Mouse (Mus musculus) neural tube, embryonic 14.5 days (tissue): Measurements from ENCODE around the gene Smg1. TPM values are rescaled to one million over a fixed set of nuclear protein-coding genes. Genes with fewer than 3 reads are reported as not detected.

Source experiments
- ATAC-seq: fragments of 200-750 bp; cut with Nextera tagmentation; 2 replicates; pipeline ENCODE4 v1.8.0; 2017; ENCODE audit warnings: low read depth, mild to moderate bottlenecking, moderate TSS enrichment, moderate library complexity
- H3K27ac ChIP-seq: fragments of 300-500 bp; sonication (generic); 2 replicates; pipeline ENCODE4 v1.5.1; 2014; ENCODE audit warnings: low read depth, mild to moderate bottlenecking, control low read depth, low read length, moderate library complexity, mixed read lengths
- H3K27me3 ChIP-seq: fragments of 300-500 bp; sonication (generic); 2 replicates; pipeline ENCODE4 v1.6.1; 2014; ENCODE audit warnings: low read length; ENCODE audit not compliant: control insufficient read depth, insufficient read depth
- H3K36me3 ChIP-seq: fragments of 300-500 bp; sonication (generic); 2 replicates; pipeline ENCODE4 v1.6.1; 2014; ENCODE audit warnings: low read length, mixed read lengths; ENCODE audit not compliant: control insufficient read depth, insufficient read depth
- H3K4me1 ChIP-seq: fragments of 300-500 bp; sonication (generic); 2 replicates; pipeline ENCODE4 v1.6.1; 2014; ENCODE audit warnings: low read length; ENCODE audit not compliant: control insufficient read depth, insufficient read depth
- H3K4me2 ChIP-seq: fragments of 300-500 bp; sonication (generic); 2 replicates; pipeline ENCODE4 v1.6.1; 2014; ENCODE audit warnings: mild to moderate bottlenecking, low read depth, low read length, control low read depth
- H3K4me3 ChIP-seq: fragments of 300-500 bp; sonication (generic); 2 replicates; pipeline ENCODE4 v1.5.1; 2014; ENCODE audit warnings: low read depth, low read length, control low read depth, mixed read lengths
- H3K9ac ChIP-seq: fragments of 300-500 bp; sonication (generic); replicated peaks from 2 replicates; pipeline ENCODE4 v1.6.1; 2014; ENCODE audit warnings: low read depth, mild to moderate bottlenecking, control low read depth, low read length, mixed read lengths
- H3K9me3 ChIP-seq: fragments of 300-500 bp; sonication (generic); 2 replicates; pipeline ENCODE4 v1.6.1; 2016; ENCODE audit warnings: low read length; ENCODE audit not compliant: control insufficient read depth
- WGBS: fragments of 180-500 bp; shearing (Covaris S2); extraction: QIAGEN DNeasy Blood & Tissue Kit; methylation state at CpG from one replicate; pipeline ENCODE4 v1.1.7; 2014; 5-methylcytosine and 5-hydroxymethylcytosine counted together
- polyA plus RNA-seq: library from polyadenylated mRNA; unstranded; fragments of >200 nt; fragmentation: Nextera tagmentation; extraction: Ambion mirVana; gene quantifications from 2 replicates; pipeline ENCODE4 v1.2.1, GENCODE M21; 2014

Gene Smg1
- polyA plus RNA-seq, 1 experiment from 2014 or later = 37.4 TPM

- H3K4me1 ChIP-seq = no peaks in the 10 kb centered on the region
- no peak for ATAC-seq
- 28% methylated on average over 4 of the region's 4 CpGs for WGBS
- no peaks in the 10 kb centered on the region for H3K9me3 ChIP-seq
- no peaks in the 10 kb centered on the region for H3K36me3 ChIP-seq
- H3K4me2 ChIP-seq = no peak overlapping the region
- no peak overlapping the region for H3K4me3 ChIP-seq
- H3K27ac ChIP-seq = no peak overlapping the region
- no peak overlapping the region for H3K9ac ChIP-seq
- H3K27me3 ChIP-seq = no peaks in the 10 kb centered on the region
Measured at GRCm38 (mm10) chr7:118252349-118252748, 8.9 kb upstream of the Smg1 start.

- no peaks in the 10 kb centered on the region for H3K4me1 ChIP-seq
- no peak overlapping the region for H3K27ac ChIP-seq
- H3K9me3 ChIP-seq = no peaks in the 10 kb centered on the region
- H3K27me3 ChIP-seq = no peaks in the 10 kb centered on the region
- no peak overlapping the region for H3K4me3 ChIP-seq
- H3K9ac ChIP-seq = no peak overlapping the region
- no peaks in the 10 kb centered on the region for H3K36me3 ChIP-seq
- H3K4me2 ChIP-seq = no peak overlapping the region
- ATAC-seq = no peak
- WGBS = 98% methylated on average over 2 of the region's 2 CpGs
Measured at GRCm38 (mm10) chr7:118251392-118252170, 8.1 kb upstream of the Smg1 start.

DNA sequence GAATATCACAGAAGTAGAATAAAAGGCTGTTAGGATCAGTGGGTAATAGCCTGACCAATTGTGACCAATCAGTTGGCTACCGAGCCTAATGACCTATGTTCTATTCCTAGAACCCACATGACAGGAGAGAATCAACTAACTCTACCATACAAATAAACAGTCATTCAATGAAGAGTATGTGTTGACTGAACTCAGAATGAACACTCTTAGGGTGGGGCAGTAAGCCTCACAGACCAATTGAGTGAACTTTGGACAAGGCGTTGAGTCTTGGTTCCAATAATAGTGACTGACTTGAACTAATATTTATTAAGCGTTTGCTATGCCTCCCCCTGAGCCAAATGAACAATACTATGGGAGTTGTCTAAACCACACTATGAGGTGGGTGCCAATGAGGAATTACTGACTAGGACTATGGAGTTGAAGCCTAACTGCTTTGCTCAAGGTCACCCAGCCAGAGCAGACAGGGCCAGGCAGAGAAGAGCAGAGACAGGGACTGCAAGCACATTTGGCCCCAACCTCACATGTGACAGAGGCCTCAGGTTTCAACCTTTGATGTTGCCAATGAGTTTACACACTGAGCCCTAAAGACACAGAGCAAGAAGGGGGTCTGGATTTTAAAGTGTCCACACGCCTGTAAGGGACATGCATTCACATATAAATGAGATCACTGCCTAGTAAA lies 7.2 kb upstream of the Smg1 start:
- 90% methylated on average over 4 of the region's 4 CpGs for WGBS

GRCm38 (mm10) chr7:118249563-118249962 lies 6.1 kb upstream of the Smg1 start:
- WGBS = 90% methylated on average over 2 of the region's 2 CpGs
- Histone ChIP-seq H3K4me3 (no peak overlapping the region), H3K4me2 (no peak overlapping the region), H3K27ac (no peak overlapping the region), H3K9me3 (no peaks in the 10 kb centered on the region), H3K27me3 (no peaks in the 10 kb centered on the region), H3K9ac (no peak overlapping the region), H3K36me3 (no peaks in the 10 kb centered on the region), H3K4me1 (no peaks in the 10 kb centered on the region)
- ATAC-seq = no peak

More for the DNA sequence above, 7.2 kb upstream of the Smg1 start:
- no peak overlapping the region for H3K9ac ChIP-seq
- no peaks in the 10 kb centered on the region for H3K27me3 ChIP-seq
- no peaks in the 10 kb centered on the region for H3K9me3 ChIP-seq
- H3K4me3 ChIP-seq = no peak overlapping the region
- H3K27ac ChIP-seq = no peak overlapping the region
- no peaks in the 10 kb centered on the region for H3K4me1 ChIP-seq
- no peak overlapping the region for H3K4me2 ChIP-seq
- no peak for ATAC-seq
- no peaks in the 10 kb centered on the region for H3K36me3 ChIP-seq

- H3K27ac ChIP-seq = no peak overlapping the region
- no peaks in the 10 kb centered on the region for H3K4me1 ChIP-seq
- no peaks in the 10 kb centered on the region for H3K9me3 ChIP-seq
- no peak overlapping the region for H3K4me3 ChIP-seq
- no peak overlapping the region for H3K9ac ChIP-seq
- 88% methylated on average over 8 of the region's 8 CpGs for WGBS
- H3K36me3 ChIP-seq = no peaks in the 10 kb centered on the region
- ATAC-seq = no peak
- no peak overlapping the region for H3K4me2 ChIP-seq
- H3K27me3 ChIP-seq = no peaks in the 10 kb centered on the region
Measured at GRCm38 (mm10) chr7:118248069-118248468, 4.6 kb upstream of the Smg1 start.

- Histone ChIP-seq H3K4me2 (no peak overlapping the region), H3K27me3 (no peaks in the 10 kb centered on the region), H3K9me3 (no peaks in the 10 kb centered on the region), H3K4me1 (peaks cover 11% of the 10 kb centered on the region), H3K9ac (no peak overlapping the region), H3K4me3 (no peak overlapping the region), H3K36me3 (no peaks in the 10 kb centered on the region), H3K27ac (no peak overlapping the region)
- ATAC-seq = no peak
- 92% methylated on average over 3 of the region's 3 CpGs for WGBS
Measured at GRCm38 (mm10) chr7:118245260-118245659, 1.8 kb upstream of the Smg1 start.

DNA sequence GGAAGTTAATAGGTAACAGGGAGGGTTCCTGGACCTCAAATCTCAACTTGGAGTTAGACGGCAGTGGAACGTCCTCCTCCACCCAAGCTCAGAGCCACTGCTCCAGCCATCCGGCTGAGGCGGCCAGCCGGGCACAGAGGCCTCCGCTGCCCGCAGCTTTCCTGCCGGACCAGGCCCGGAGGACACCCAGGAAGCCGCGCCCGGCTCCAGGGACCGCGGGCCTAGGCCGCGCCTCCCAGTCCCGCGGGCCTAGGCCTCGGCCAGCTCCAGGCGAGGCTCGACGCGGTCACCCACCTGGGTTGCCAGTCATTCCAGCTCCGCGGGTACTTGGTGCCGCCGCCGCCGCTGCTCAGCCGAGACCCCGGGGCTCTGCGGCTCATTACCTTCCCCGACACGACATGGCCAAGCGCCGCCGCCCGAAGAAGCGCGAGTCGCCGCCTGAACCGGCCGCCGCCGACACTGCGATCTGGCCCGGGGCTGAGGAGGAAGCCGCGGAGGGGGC lies 508 bp downstream of the Smg1 start:
- Histone ChIP-seq H3K9ac (peak overlapping the region; percentile 93), H3K27me3 (no peaks in the 10 kb centered on the region), H3K9me3 (no peaks in the 10 kb centered on the region), H3K4me2 (peak overlapping the region; percentile 58), H3K4me3 (peak overlapping the region; percentile 96), H3K27ac (peak overlapping the region; percentile 90), H3K36me3 (no peaks in the 10 kb centered on the region), H3K4me1 (peaks cover 11% of the 10 kb centered on the region)
- under 1% methylated on average over 49 of the region's 50 CpGs for WGBS
- peak; percentile 67 for ATAC-seq

GRCm38 (mm10) chr7:118242309-118242708 lies 1.2 kb downstream of the Smg1 start:
- no peaks in the 10 kb centered on the region for H3K36me3 ChIP-seq
- H3K27me3 ChIP-seq = no peaks in the 10 kb centered on the region
- peak overlapping the region; percentile 93 for H3K9ac ChIP-seq
- H3K4me2 ChIP-seq = peak overlapping the region; percentile 58
- peaks cover 11% of the 10 kb centered on the region for H3K4me1 ChIP-seq
- no peak overlapping the region for H3K27ac ChIP-seq
- H3K4me3 ChIP-seq = peak overlapping the region; percentile 96
- H3K9me3 ChIP-seq = no peaks in the 10 kb centered on the region
- no peak for ATAC-seq
- 25% methylated on average over 6 of the region's 6 CpGs for WGBS

DNA sequence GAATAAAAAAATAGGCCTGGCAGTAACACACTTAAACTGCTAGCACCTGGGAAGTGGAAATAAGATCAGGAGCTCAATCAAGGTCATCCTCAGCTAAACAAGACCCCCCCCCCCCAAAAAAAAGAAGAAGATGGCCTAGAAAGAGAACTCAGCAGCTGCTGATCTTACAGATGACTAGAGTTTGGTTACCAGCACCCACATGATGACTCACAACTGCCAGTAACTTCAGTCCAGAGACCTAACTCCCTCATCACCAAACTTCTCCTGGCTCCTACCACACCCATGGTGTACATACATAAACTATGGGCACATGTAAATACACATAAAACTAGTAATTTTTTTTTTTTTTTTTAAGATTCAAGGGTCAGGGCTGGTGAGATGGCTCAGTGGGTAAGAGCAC lies 3.1 kb downstream of the Smg1 start:
- Histone ChIP-seq H3K27me3 (no peaks in the 10 kb centered on the region), H3K27ac (no peak overlapping the region), H3K4me1 (peaks cover 11% of the 10 kb centered on the region), H3K9me3 (no peaks in the 10 kb centered on the region), H3K4me2 (no peak overlapping the region), H3K9ac (no peak overlapping the region), H3K4me3 (no peak overlapping the region), H3K36me3 (no peaks in the 10 kb centered on the region)
- no peak for ATAC-seq
